Mouse (Mus musculus): ENCODE measurements around the gene Eif4a3. TPM values are rescaled to one million over a fixed set of nuclear protein-coding genes. Genes with fewer than 3 reads are reported as not detected.
"Not testable (repeated sequence)": the region's sequence is repeated elsewhere in the genome, so short reads cannot be mapped to it uniquely, and the experiment has no call there.

The Eif4a3 gene
- polyA plus RNA-seq, 1 experiment, result 101 TPM

GRCm38 (mm10) chr11:119272492-119272891, 27.4 kb downstream of the Eif4a3 start:
- H3K27ac ChIP-seq (ENCODE audit: insufficient read depth, low read length); H3K4me3 ChIP-seq (ENCODE audit: insufficient read depth, low read length); H3K4me1 ChIP-seq (ENCODE audit: control insufficient read depth, insufficient read depth, low read length): not testable (repeated sequence)
- TF ChIP-seq CTCF (IDR thresholded peaks at IDR 0.05; ENCODE audit: extremely low read depth, insufficient read depth, low read length), result peak; percentile 31

DNA sequence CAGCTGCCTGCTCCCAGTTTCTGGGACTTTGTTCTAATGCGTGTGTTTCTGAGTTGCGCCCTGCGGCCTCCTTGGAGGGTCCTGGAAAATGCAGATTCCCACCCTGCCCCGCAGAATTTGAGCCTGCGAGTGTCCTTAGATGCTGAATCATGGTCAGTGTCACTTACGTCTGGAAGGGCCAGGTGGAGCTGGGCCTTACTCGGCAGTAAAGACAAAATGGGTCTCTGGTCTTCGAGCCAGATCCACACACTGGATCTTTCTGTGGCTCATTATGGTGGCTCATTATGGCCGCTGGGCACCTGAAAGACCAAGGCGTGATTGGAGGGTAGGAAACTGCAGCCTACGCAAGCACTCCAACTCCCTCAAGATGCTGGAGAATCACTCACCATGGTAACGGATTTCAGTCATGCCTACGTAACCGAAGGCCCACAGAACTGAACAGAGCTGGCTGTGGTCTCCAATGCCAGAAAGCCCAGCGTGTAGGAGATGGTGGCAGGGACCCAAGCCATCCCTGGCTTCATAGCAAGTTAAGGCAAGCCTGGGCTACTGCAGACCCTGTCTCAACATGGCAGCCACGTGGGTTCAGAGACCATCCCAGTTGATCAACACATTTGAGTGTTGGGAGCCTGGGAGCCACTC, 31.2 kb downstream of the Eif4a3 start:
- Histone ChIP-seq H3K4me3 (ENCODE audit: insufficient read depth, low read length) (peak overlapping the region; percentile 72), H3K27ac (ENCODE audit: insufficient read depth, low read length) (peak overlapping the region; percentile 74), H3K4me1 (ENCODE audit: control insufficient read depth, insufficient read depth, low read length) (0 out of 2 replicates have a peak, but pooled peaks cover 3% of the 10 kb centered on the region)
- TF ChIP-seq CTCF (IDR thresholded peaks at IDR 0.05; ENCODE audit: extremely low read depth, insufficient read depth, low read length) (no peak), POLR2A (IDR thresholded peaks at IDR 0.05; ENCODE audit: extremely low read depth, insufficient read depth, low read length) (peak; percentile 52; the same call in 1 of the 2 replicates)

DNA sequence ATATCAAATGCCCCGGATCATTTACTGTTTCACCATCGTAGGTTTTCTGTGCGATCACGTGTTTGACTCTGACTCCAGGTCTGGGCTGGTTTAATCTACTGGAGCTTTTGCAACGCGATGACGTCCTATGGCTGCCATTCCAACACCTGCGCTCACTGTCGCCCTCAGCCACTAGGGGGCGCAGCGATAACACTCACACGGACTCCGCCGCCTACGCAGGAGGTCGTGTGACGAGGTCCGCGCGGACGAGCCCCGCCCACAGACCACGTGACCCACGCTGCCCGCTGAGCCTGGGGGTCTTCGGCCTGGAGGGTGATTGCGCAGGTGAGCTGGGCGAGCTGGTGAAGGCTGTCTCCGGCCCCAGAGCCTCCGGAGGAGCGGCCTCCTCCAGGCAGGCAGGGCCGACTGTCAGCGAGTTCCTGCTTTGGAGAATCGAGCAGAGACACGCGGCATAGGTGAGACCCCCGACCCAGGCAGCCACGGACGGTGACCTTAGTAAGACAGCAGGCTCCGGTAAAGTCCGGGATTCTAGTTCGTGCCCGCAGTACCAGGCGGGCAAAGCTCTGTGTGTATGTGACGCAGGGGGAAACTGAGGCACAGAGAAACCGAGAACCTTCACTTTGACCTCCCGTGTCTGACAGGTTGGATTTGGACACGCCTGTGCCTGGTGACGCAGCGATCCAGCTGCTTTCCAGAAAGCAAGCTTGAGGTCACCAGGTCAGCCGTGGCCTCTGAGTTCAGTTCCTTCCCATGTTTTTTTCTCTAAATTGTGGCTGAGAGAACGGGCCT, 31.9 kb downstream of the Eif4a3 start, which contains the start of gene Gaa:
Gene Gaa, plus strand, starts transcription at position 120 of the 789 bp plus-strand sequence.
- Histone ChIP-seq H3K4me1 (ENCODE audit: control insufficient read depth, insufficient read depth, low read length) (0 out of 2 replicates have a peak, but pooled peaks cover 3% of the 10 kb centered on the region), H3K27ac (ENCODE audit: insufficient read depth, low read length) (peak within 1 kb of the TSS; percentile 74), H3K4me3 (ENCODE audit: insufficient read depth, low read length) (peak within 1 kb of the TSS; percentile 72)
- peak; percentile 90 for TF ChIP-seq CTCF (IDR thresholded peaks at IDR 0.05; ENCODE audit: extremely low read depth, insufficient read depth, low read length)
- peak; percentile 62; the same call in 1 of the 2 replicates for TF ChIP-seq POLR2A (IDR thresholded peaks at IDR 0.05; ENCODE audit: extremely low read depth, insufficient read depth, low read length)

DNA sequence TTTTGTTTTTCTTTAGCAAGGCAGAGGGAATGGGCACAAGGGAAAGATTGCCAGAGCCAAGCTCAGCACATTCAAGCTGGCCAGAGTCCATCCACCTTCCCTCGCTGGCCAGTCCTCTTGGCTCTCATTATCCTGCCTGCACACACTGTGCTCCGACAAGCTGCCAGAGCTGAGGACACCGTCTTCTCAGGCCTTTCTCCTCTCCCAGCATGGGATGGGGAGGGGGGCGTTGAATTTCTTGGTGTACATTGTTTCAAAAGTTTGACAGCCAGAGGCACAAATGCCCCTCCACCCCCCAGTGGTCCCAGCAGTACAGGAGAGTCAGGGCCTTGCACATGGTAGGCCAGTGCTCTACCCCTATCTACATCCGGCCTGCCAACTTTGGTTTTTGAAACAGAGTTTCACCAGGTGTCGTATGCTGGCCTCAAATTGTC, 32.6 kb downstream of the Eif4a3 start:
- Histone ChIP-seq H3K4me3 (ENCODE audit: insufficient read depth, low read length) (no peak overlapping the region; the same call in 1 of the 2 replicates), H3K27ac (ENCODE audit: insufficient read depth, low read length) (no peak overlapping the region), H3K4me1 (ENCODE audit: control insufficient read depth, insufficient read depth, low read length) (0 out of 2 replicates have a peak, but pooled peaks cover 3% of the 10 kb centered on the region)
- TF ChIP-seq POLR2A (IDR thresholded peaks at IDR 0.05; ENCODE audit: extremely low read depth, insufficient read depth, low read length) (no peak), CTCF (IDR thresholded peaks at IDR 0.05; ENCODE audit: extremely low read depth, insufficient read depth, low read length) (no peak)

DNA sequence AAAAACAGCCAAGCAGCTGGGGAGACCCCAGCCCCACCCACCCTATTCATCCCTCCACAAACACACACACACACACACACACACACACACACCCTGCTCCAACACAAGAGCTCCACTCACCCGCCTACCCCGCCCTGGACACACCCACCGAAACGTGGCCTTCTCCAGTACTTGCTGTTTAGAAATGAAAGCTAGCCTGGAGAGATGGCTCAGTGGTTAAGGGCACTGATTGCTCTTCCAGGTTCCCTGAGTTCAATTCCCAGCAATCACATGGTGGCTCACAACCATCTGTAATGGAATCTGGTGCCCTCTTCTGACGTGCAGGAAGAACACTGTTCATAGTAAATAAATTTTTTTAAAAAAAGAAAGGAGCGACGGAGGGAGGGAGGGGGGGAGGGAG, 34.1 kb downstream of the Eif4a3 start:
- Histone ChIP-seq H3K4me3 (ENCODE audit: insufficient read depth, low read length) (no peak overlapping the region), H3K27ac (ENCODE audit: insufficient read depth, low read length) (no peak overlapping the region), H3K4me1 (ENCODE audit: control insufficient read depth, insufficient read depth, low read length) (0 out of 2 replicates have a peak, but pooled peaks cover 3% of the 10 kb centered on the region)
- TF ChIP-seq CTCF (IDR thresholded peaks at IDR 0.05; ENCODE audit: extremely low read depth, insufficient read depth, low read length), result no peak

DNA sequence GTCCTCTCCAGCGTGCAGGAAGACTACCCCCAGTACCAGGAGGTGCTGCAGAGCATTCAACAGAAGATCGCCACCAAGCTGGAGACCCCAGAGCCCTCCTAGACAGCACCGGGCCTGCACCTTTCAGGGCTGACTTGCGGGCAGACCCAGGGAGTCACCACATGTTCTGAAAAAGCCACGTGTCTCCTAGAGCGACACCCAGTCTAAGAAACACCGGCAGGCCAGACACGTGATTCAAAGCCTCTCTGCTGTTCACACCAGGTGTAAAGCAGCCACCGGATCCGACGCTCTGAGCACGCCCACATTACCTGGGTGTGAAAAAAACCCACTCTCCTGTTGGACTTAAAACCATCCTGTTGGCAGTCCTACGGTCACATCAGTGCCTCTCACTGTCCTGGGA, 35.5 kb downstream of the Eif4a3 start:
- TF ChIP-seq POLR2A (IDR thresholded peaks at IDR 0.05; ENCODE audit: extremely low read depth, insufficient read depth, low read length) (no peak), CTCF (IDR thresholded peaks at IDR 0.05; ENCODE audit: extremely low read depth, insufficient read depth, low read length) (no peak)
- Histone ChIP-seq H3K4me3 (ENCODE audit: insufficient read depth, low read length) (no peak overlapping the region), H3K4me1 (ENCODE audit: control insufficient read depth, insufficient read depth, low read length) (no peaks in the 10 kb centered on the region), H3K27ac (ENCODE audit: insufficient read depth, low read length) (no peak overlapping the region)

DNA sequence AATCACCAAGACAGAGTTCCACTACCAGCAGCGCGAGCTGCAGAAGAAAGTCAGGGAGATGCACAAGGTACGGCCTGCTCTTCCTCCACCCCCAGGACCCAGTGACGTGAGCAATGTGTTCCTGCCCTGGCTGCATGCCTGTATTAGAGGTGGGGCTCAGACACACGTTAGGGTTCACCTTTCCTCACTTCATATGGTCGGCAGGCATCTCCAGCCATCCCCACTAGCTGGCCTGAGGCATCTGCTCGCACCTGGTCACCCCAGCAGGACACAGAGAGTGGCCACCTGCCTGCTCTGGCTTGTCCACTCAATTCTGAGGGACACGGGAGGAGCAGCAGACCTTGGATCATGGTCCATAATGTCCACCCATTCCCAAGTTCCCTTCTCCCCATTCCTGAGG, 39.9 kb downstream of the Eif4a3 start:
- H3K4me1 ChIP-seq (ENCODE audit: control insufficient read depth, insufficient read depth, low read length), result no peaks in the 10 kb centered on the region
- no peak overlapping the region for H3K27ac ChIP-seq (ENCODE audit: insufficient read depth, low read length)
- H3K4me3 ChIP-seq (ENCODE audit: insufficient read depth, low read length), result no peak overlapping the region
- no peak for TF ChIP-seq CTCF (IDR thresholded peaks at IDR 0.05; ENCODE audit: extremely low read depth, insufficient read depth, low read length)
- no peak for TF ChIP-seq POLR2A (IDR thresholded peaks at IDR 0.05; ENCODE audit: extremely low read depth, insufficient read depth, low read length)

GRCm38 (mm10) chr11:119258572-119259322, 41.1 kb downstream of the Eif4a3 start:
- Histone ChIP-seq H3K27ac (ENCODE audit: insufficient read depth, low read length) (peak overlapping the region; percentile 41), H3K4me1 (ENCODE audit: control insufficient read depth, insufficient read depth, low read length) (no peaks in the 10 kb centered on the region), H3K4me3 (ENCODE audit: insufficient read depth, low read length) (peak overlapping the region; percentile 44)
- no peak for TF ChIP-seq CTCF (IDR thresholded peaks at IDR 0.05; ENCODE audit: extremely low read depth, insufficient read depth, low read length)
- peak; percentile 26; the same call in 1 of the 2 replicates for TF ChIP-seq POLR2A (IDR thresholded peaks at IDR 0.05; ENCODE audit: extremely low read depth, insufficient read depth, low read length)

GRCm38 (mm10) chr11:119258216-119258571, 41.7 kb downstream of the Eif4a3 start:
- no peaks in the 10 kb centered on the region for H3K4me1 ChIP-seq (ENCODE audit: control insufficient read depth, insufficient read depth, low read length)
- TF ChIP-seq POLR2A (IDR thresholded peaks at IDR 0.05; ENCODE audit: extremely low read depth, insufficient read depth, low read length) (no peak), CTCF (IDR thresholded peaks at IDR 0.05; ENCODE audit: extremely low read depth, insufficient read depth, low read length) (no peak)
- H3K27ac ChIP-seq (ENCODE audit: insufficient read depth, low read length), result no peak overlapping the region
- peak overlapping the region; percentile 44; the same call in 1 of the 2 replicates for H3K4me3 ChIP-seq (ENCODE audit: insufficient read depth, low read length)

- not testable (repeated sequence) for H3K4me3 ChIP-seq (ENCODE audit: insufficient read depth, low read length); H3K4me1 ChIP-seq (ENCODE audit: control insufficient read depth, insufficient read depth, low read length); H3K27ac ChIP-seq (ENCODE audit: insufficient read depth, low read length)
These were observed 43.3 kb downstream of the Eif4a3 start for GRCm38 (mm10) chr11:119256557-119256956.

Data from cortical plate, adult 2 months (tissue).